ENCODE assay signal across 8 mouse cellular contexts in the genomic region with DNA sequence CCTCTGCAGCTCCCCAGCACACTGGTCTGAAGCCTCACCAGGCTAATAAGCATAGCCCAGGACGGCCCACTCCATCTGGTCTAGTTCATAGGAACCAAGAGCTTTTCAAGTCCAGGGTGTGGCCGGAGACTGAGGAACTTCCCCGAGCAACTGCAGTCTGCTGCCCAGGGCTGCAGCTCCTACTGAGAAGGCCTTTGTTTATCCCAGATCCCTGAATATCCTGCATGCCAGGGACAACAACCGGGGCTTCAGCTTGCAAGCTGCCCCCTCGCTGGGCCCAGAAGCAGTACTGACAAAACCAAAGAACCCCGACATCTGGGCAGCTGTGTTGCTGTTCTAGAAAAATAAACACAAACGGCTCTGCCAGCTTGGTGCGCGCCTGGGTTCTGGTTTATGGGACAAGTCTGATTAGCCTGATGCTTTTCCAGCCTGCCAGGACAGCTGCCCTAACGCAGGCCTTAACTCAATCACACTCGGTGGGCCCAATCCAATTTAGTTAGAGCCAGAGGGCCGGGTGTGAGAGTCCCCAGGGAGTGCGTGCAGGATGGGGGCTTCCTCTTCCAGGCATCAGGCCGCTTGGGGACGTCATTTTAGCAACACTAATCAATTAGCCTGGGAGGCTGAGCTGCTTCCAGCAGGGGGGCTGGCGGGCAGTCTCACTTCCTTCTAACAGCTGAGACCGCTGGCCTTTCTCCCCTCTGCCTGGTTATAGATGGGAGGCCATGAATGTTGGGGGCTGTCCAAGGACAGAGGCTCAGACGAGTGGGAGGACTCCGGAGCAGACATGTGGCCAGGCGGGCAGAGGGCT. TPM values are rescaled to one million over a fixed set of nuclear protein-coding genes. Genes with fewer than 3 reads are reported as not detected.
DNase-seq lines count a peak whose midpoint lies in the region; ATAC-seq and TF ChIP-seq lines count a peak whose summit lies in the region.

No protein-coding gene starts in this region.

- 11% methylated on average over 20 of the region's 20 CpGs for WGBS in embryonic facial prominence, embryonic 15.5 days
- WGBS in heart, embryonic 14.5 days: 31% methylated on average over 20 of the region's 20 CpGs
- WGBS in kidney, postnatal 0 days: 20% methylated on average over 20 of the region's 20 CpGs

- no peaks in the 10 kb centered on the region for H3K9me3 ChIP-seq in embryonic facial prominence, embryonic 15.5 days (replicated peaks)
- no peaks in the 10 kb centered on the region for H3K9me3 ChIP-seq in heart, embryonic 14.5 days (ENCODE audit: control insufficient read depth, low read length)
- H3K9me3 ChIP-seq in kidney, postnatal 0 days (replicated peaks; ENCODE audit: low read length): no peaks in the 10 kb centered on the region

- peak; percentile 56 for ATAC-seq in embryonic facial prominence, embryonic 15.5 days (ENCODE audit: insufficient number of reproducible peaks, low FRiP score, low TSS enrichment, low read depth)
- ATAC-seq in heart, embryonic 14.5 days (ENCODE audit: insufficient number of reproducible peaks, insufficient read depth, low FRiP score, low read depth): 0 out of 2 replicates have a peak, but pooled peaks have one; percentile 10
- peak; percentile 30; the same call in 1 of the 2 replicates for ATAC-seq in kidney, postnatal 0 days (replicated peaks; ENCODE audit: low FRiP score, low read depth)
- ATAC-seq in megakaryocyte progenitor cell, adult 5-6 weeks (replicated peaks; ENCODE audit: poor library complexity): 0 out of 2 replicates have a peak, but pooled peaks have one; percentile 17

- peak; percentile 96 for DNase-seq in left cerebral cortex, postnatal 4 days
- DNase-seq in left cerebral cortex, postnatal 14 days (ENCODE audit: low spot score in 2 of 2): no peak
- peak; percentile 94 for DNase-seq in kidney, postnatal 0 days (ENCODE audit: low spot score)
- no peak for DNase-seq in thymus, postnatal 14 days

- H3K9ac ChIP-seq in embryonic facial prominence, embryonic 15.5 days: no peak overlapping the region
- H3K9ac ChIP-seq in heart, embryonic 14.5 days (ENCODE audit: low read length): peak overlapping the region; percentile 49
- H3K9ac ChIP-seq in kidney, postnatal 0 days (ENCODE audit: low read depth, low read length): peak overlapping the region; percentile 1; the same call in 1 of the 2 replicates

- peaks cover 75% of the 10 kb centered on the region for H3K4me1 ChIP-seq in embryonic facial prominence, embryonic 15.5 days
- peaks cover 39 to 57% of the 10 kb centered on the region in 2 experiments for H3K4me1 ChIP-seq in heart, embryonic 14.5 days (ENCODE audit: control insufficient read depth in 2 of 2, insufficient read depth in 2 of 2, low read length in 2 of 2)
- H3K4me1 ChIP-seq in kidney, postnatal 0 days (replicated peaks; ENCODE audit: insufficient read depth, low read length): peaks cover 49% of the 10 kb centered on the region
- peaks cover 5% of the 10 kb centered on the region for H3K4me1 ChIP-seq in testis, adult 2 months (ENCODE audit: control insufficient read depth, insufficient read depth, low read length)

- H3K27ac ChIP-seq in embryonic facial prominence, embryonic 15.5 days (replicated peaks): peak overlapping the region; percentile 96
- H3K27ac ChIP-seq in heart, embryonic 14.5 days (replicated peaks in 1 of 2; ENCODE audit: control insufficient read depth in 1 of 2, insufficient read depth in 1 of 2, low read depth in 2 of 2, low read length in 2 of 2): peak overlapping the region; percentile 68 to 79
- H3K27ac ChIP-seq in kidney, postnatal 0 days: peak overlapping the region; percentile 81
- H3K27ac ChIP-seq in testis, adult 2 months (ENCODE audit: control insufficient read depth, insufficient read depth, low read depth, low read length): peak overlapping the region; percentile 52; the same call in 1 of the 2 replicates

- H3K4me3 ChIP-seq in embryonic facial prominence, embryonic 15.5 days (replicated peaks): no peak overlapping the region
- no peak overlapping the region for H3K4me3 ChIP-seq in heart, embryonic 14.5 days (ENCODE audit: control insufficient read depth in 1 of 2, insufficient read depth in 1 of 2, low read depth in 1 of 2, low read length in 2 of 2)
- H3K4me3 ChIP-seq in kidney, postnatal 0 days (replicated peaks; ENCODE audit: low read depth, low read length): no peak overlapping the region
- no peak overlapping the region for H3K4me3 ChIP-seq in testis, adult 2 months (ENCODE audit: control insufficient read depth, low read depth, low read length)

- intact Hi-C loops in left cerebral cortex, postnatal 4 days (cut with DNase I): no loop called here
- intact Hi-C loops in left cerebral cortex, postnatal 14 days (cut with DNase I): no loop called here

- no peak for TF ChIP-seq POLR2A in testis, adult 2 months (IDR thresholded peaks at IDR 0.05; ENCODE audit: control insufficient read depth, low read depth, low read length)

- TF ChIP-seq CTCF in kidney, postnatal 0 days (IDR thresholded peaks at IDR 0.05; ENCODE audit: low read depth): no peak
- TF ChIP-seq CTCF in testis, adult 2 months (IDR thresholded peaks at IDR 0.05; ENCODE audit: control insufficient read depth, insufficient read depth, insufficient replicate concordance, low read depth, low read length): no peak

- no peaks in the 10 kb centered on the region; the same call in 1 of the 2 replicates for H3K36me3 ChIP-seq in embryonic facial prominence, embryonic 15.5 days
- peaks cover 4% of the 10 kb centered on the region for H3K36me3 ChIP-seq in heart, embryonic 14.5 days (ENCODE audit: control insufficient read depth, insufficient read depth, low read length)
- H3K36me3 ChIP-seq in kidney, postnatal 0 days (ENCODE audit: insufficient read depth, low read length): 0 out of 2 replicates have a peak, but pooled peaks cover 2% of the 10 kb centered on the region
- H3K36me3 ChIP-seq in testis, adult 2 months (ENCODE audit: control insufficient read depth, insufficient read depth, low read length): no peaks in the 10 kb centered on the region

- H3K27me3 ChIP-seq in embryonic facial prominence, embryonic 15.5 days: no peaks in the 10 kb centered on the region
- H3K27me3 ChIP-seq in heart, embryonic 14.5 days (ENCODE audit: control insufficient read depth, insufficient read depth, low read length): no peaks in the 10 kb centered on the region; the same call in 1 of the 2 replicates
- H3K27me3 ChIP-seq in kidney, postnatal 0 days (ENCODE audit: insufficient read depth, low read length): no peaks in the 10 kb centered on the region
- no peaks in the 10 kb centered on the region for H3K27me3 ChIP-seq in testis, adult 2 months (ENCODE audit: control insufficient read depth, insufficient read depth, low read length)

- peak overlapping the region; percentile 24 for H3K4me2 ChIP-seq in embryonic facial prominence, embryonic 15.5 days (replicated peaks)
- H3K4me2 ChIP-seq in heart, embryonic 14.5 days (ENCODE audit: low read length): peak overlapping the region; percentile 27; the same call in 1 of the 2 replicates
- peak overlapping the region; percentile 29; the same call in 1 of the 2 replicates for H3K4me2 ChIP-seq in kidney, postnatal 0 days (ENCODE audit: low read length)

RNA-seq across cellular contexts. Expression of a gene that starts 13.6 kb away (rescaled TPM):
- 10 to 100 TPM; 17.5 to 17.9 TPM for total RNA-seq in left cerebral cortex, postnatal 4 days (2021)
- 10 to 100 TPM; 14.9 to 15.9 TPM for total RNA-seq in left cerebral cortex, postnatal 14 days (2021)
- 24.8 and 32.3 TPM in 2 replicates for polyA plus RNA-seq in embryonic facial prominence, embryonic 15.5 days (2015; fragmentation: Nextera tagmentation; extraction: Ambion mirVana)
- 15.0 and 16.7 TPM in 2 replicates for polyA plus RNA-seq in heart, embryonic 14.5 days (2014; fragmentation: Nextera tagmentation; extraction: Ambion mirVana)
- 17.6 and 18.3 TPM in 2 replicates for polyA plus RNA-seq in kidney, postnatal 0 days (2015; fragmentation: Nextera tagmentation; extraction: Ambion mirVana)
- total RNA-seq in megakaryocyte progenitor cell, adult 5-6 weeks (2015): 0.10 and 1.1 TPM in 2 replicates
- not detected in 2 replicates for total RNA-seq in megakaryocyte progenitor cell, adult 5-6 weeks (2017)
- 8.2 and 8.9 TPM in 2 replicates for polyA plus RNA-seq in testis, adult 2 months (2012; rRNA removed)

RNA-seq across cellular contexts. Expression of a gene that starts 28.8 kb away (rescaled TPM):
- total RNA-seq in left cerebral cortex, postnatal 4 days (2021): 10 to 100 TPM; 26.8 to 29.4 TPM
- 10 to 100 TPM; 25.8 to 28.4 TPM for total RNA-seq in left cerebral cortex, postnatal 14 days (2021)
- polyA plus RNA-seq in embryonic facial prominence, embryonic 15.5 days (2015; fragmentation: Nextera tagmentation; extraction: Ambion mirVana): 75.9 and 79.9 TPM in 2 replicates
- 70.9 and 79.2 TPM in 2 replicates for polyA plus RNA-seq in heart, embryonic 14.5 days (2014; fragmentation: Nextera tagmentation; extraction: Ambion mirVana)
- 60.2 and 71.5 TPM in 2 replicates for polyA plus RNA-seq in kidney, postnatal 0 days (2015; fragmentation: Nextera tagmentation; extraction: Ambion mirVana)
- 49.9 and 53.9 TPM in 2 replicates for total RNA-seq in megakaryocyte progenitor cell, adult 5-6 weeks (2015)
- 21.7 and 31.8 TPM in 2 replicates for total RNA-seq in megakaryocyte progenitor cell, adult 5-6 weeks (2017)
- 45.5 and 61.4 TPM in 2 replicates for polyA plus RNA-seq in testis, adult 2 months (2012; rRNA removed)

RNA-seq across cellular contexts. Expression of a gene that starts 29.0 kb away (rescaled TPM):
- total RNA-seq in left cerebral cortex, postnatal 4 days (2021): 10 to 100 TPM; 35.7 to 39.9 TPM
- total RNA-seq in left cerebral cortex, postnatal 14 days (2021): 10 to 100 TPM; 25.4 to 30.2 TPM
- 74.1 and 79.1 TPM in 2 replicates for polyA plus RNA-seq in embryonic facial prominence, embryonic 15.5 days (2015; fragmentation: Nextera tagmentation; extraction: Ambion mirVana)
- polyA plus RNA-seq in heart, embryonic 14.5 days (2014; fragmentation: Nextera tagmentation; extraction: Ambion mirVana): 59.0 and 63.7 TPM in 2 replicates
- 52.8 and 54.1 TPM in 2 replicates for polyA plus RNA-seq in kidney, postnatal 0 days (2015; fragmentation: Nextera tagmentation; extraction: Ambion mirVana)
- 42.9 and 43.8 TPM in 2 replicates for total RNA-seq in megakaryocyte progenitor cell, adult 5-6 weeks (2015)
- 43.6 and 50.1 TPM in 2 replicates for total RNA-seq in megakaryocyte progenitor cell, adult 5-6 weeks (2017)
- polyA plus RNA-seq in testis, adult 2 months (2012; rRNA removed): 66.5 and 71.1 TPM in 2 replicates

RNA-seq across cellular contexts. Expression of a gene that starts 38.0 kb away (rescaled TPM):
- 10 to 100 TPM; 55.9 to 58.5 TPM for total RNA-seq in left cerebral cortex, postnatal 4 days (2021)
- 10 to 100 TPM; 36.9 to 45.9 TPM for total RNA-seq in left cerebral cortex, postnatal 14 days (2021)
- 44.8 and 51.2 TPM in 2 replicates for polyA plus RNA-seq in embryonic facial prominence, embryonic 15.5 days (2015; fragmentation: Nextera tagmentation; extraction: Ambion mirVana)
- 31.9 and 39.7 TPM in 2 replicates for polyA plus RNA-seq in heart, embryonic 14.5 days (2014; fragmentation: Nextera tagmentation; extraction: Ambion mirVana)
- 48.4 and 53.6 TPM in 2 replicates for polyA plus RNA-seq in kidney, postnatal 0 days (2015; fragmentation: Nextera tagmentation; extraction: Ambion mirVana)
- 13.6 and 14.8 TPM in 2 replicates for total RNA-seq in megakaryocyte progenitor cell, adult 5-6 weeks (2015)
- 11.1 and 11.2 TPM in 2 replicates for total RNA-seq in megakaryocyte progenitor cell, adult 5-6 weeks (2017)
- polyA plus RNA-seq in testis, adult 2 months (2012; rRNA removed): 105 and 109 TPM in 2 replicates

RNA-seq across cellular contexts. Expression of a gene that starts 38.6 kb away (rescaled TPM):
- 100 to 1,000 TPM; 268 to 270 TPM for total RNA-seq in left cerebral cortex, postnatal 4 days (2021)
- 100 to 1,000 TPM; 161 to 168 TPM for total RNA-seq in left cerebral cortex, postnatal 14 days (2021)
- polyA plus RNA-seq in embryonic facial prominence, embryonic 15.5 days (2015; fragmentation: Nextera tagmentation; extraction: Ambion mirVana): 694 and 715 TPM in 2 replicates
- 566 and 569 TPM in 2 replicates for polyA plus RNA-seq in heart, embryonic 14.5 days (2014; fragmentation: Nextera tagmentation; extraction: Ambion mirVana)
- 664 and 665 TPM in 2 replicates for polyA plus RNA-seq in kidney, postnatal 0 days (2015; fragmentation: Nextera tagmentation; extraction: Ambion mirVana)
- 1,322 and 1,338 TPM in 2 replicates for total RNA-seq in megakaryocyte progenitor cell, adult 5-6 weeks (2015)
- 519 and 522 TPM in 2 replicates for total RNA-seq in megakaryocyte progenitor cell, adult 5-6 weeks (2017)
- polyA plus RNA-seq in testis, adult 2 months (2012; rRNA removed): 156 and 182 TPM in 2 replicates

Comparison
In these comparisons a context has a peak if more than half of its experiments do, and no peak if none do; other contexts are left out.
1. DNase-seq: peak in left cerebral cortex, postnatal 4 days (single experiment) and kidney, postnatal 0 days (single experiment); none in left cerebral cortex, postnatal 14 days (0 of 2) and thymus, postnatal 14 days (single experiment).
2. Peak in every context shown above with its lines, with median percentiles within 50 percentile points of each other: ATAC-seq, H3K27ac ChIP-seq and H3K4me2 ChIP-seq.